Comparison of ENCODE assay signal across 10 mouse cellular contexts in the genomic region with DNA sequence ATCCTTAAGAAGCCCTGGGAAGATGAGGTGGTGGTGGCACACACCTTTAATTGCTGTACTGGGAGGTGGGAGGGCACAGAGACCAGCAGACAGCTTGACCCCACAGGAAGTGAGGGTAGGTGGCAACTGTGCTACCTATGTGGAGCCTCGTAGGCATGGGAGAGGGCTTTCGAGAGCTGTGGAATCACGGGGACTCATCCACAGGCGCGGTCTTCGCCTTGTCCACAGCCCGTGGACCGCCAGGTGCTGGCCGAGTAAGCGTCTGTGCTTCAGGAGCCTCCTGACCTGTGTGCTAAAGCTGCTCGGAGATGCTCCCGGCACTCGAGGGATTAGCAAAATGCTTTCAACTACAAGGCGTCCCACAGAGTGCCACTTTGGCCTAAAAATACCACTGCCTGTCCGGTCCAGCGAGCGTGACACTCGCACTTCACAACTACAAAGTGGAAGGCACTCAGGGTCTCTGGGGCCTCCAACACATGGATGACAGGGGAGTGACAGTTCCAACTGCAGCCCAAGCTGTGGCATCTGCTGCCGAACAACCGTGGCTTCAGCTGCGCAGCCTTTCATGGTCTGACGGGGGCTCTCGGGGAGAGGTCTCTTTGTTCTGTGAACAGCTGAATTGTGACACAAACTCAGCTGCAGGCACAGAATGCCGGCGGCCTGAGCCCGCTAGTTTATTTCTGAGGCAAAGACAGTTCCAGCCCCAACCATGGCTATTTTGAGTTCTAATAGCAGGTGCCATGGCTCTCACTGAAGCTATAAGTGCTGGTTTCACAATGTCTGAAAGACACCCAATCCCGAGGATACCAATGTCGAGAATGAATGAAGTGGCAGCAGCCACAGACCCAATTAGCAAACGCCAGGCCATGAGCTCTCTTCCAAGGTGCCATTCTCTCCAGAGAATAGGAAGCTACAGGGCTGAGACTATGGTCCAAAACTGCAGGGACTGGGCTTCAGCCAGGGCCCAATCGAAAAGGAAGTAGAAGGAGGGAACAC. TPM values are rescaled to one million over a fixed set of nuclear protein-coding genes. Genes with fewer than 3 reads are reported as not detected.
DNase-seq lines count a peak whose midpoint lies in the region; ATAC-seq and TF ChIP-seq lines count a peak whose summit lies in the region.
"Had no signal": no experiment of that assay in that cellular context is flagged by ENCODE, and none has a peak within 500 bp of the region (broad histone marks: within the 10 kb centered on the region; RNA-seq: fewer than 3 reads in every experiment).

No protein-coding gene starts in this region.

- 23% methylated on average over 30 of the region's 30 CpGs for WGBS in forebrain, embryonic 12.5 days
- WGBS in hindbrain, embryonic 15.5 days: 24% methylated on average over 30 of the region's 30 CpGs
- WGBS in neural tube, embryonic 14.5 days: 36% methylated on average over 30 of the region's 30 CpGs

- peak overlapping the region; percentile 89 for H3K27ac ChIP-seq in layer of hippocampus, adult 2 months
- H3K27ac ChIP-seq in forebrain, embryonic 12.5 days: peak overlapping the region; percentile 90
- H3K27ac ChIP-seq in hindbrain, embryonic 15.5 days (replicated peaks): peak overlapping the region; percentile 52; the same call in 1 of the 2 replicates
- H3K27ac ChIP-seq in neural tube, embryonic 14.5 days (ENCODE audit: low read depth, low read length): peak overlapping the region; percentile 52; the same call in 1 of the 2 replicates

- H3K9me3 ChIP-seq in forebrain, embryonic 12.5 days: no peaks in the 10 kb centered on the region
- no peaks in the 10 kb centered on the region for H3K9me3 ChIP-seq in hindbrain, embryonic 15.5 days
- H3K9me3 ChIP-seq in neural tube, embryonic 14.5 days (ENCODE audit: control insufficient read depth, low read length): no peaks in the 10 kb centered on the region
- H3K9me3 ChIP-seq: G1E; megakaryocyte, embryonic 14.5 days had no signal

- peaks cover 14% of the 10 kb centered on the region for H3K36me3 ChIP-seq in forebrain, embryonic 12.5 days (replicated peaks)
- no peaks in the 10 kb centered on the region; the same call in 1 of the 2 replicates for H3K36me3 ChIP-seq in hindbrain, embryonic 15.5 days
- H3K36me3 ChIP-seq in neural tube, embryonic 14.5 days (ENCODE audit: control insufficient read depth, insufficient read depth, low read length): no peaks in the 10 kb centered on the region

- peaks cover 37% of the 10 kb centered on the region for H3K4me1 ChIP-seq in forebrain, embryonic 12.5 days
- H3K4me1 ChIP-seq in hindbrain, embryonic 15.5 days (replicated peaks): peaks cover 20% of the 10 kb centered on the region
- peaks cover 13% of the 10 kb centered on the region; the same call in 1 of the 2 replicates for H3K4me1 ChIP-seq in neural tube, embryonic 14.5 days (ENCODE audit: control insufficient read depth, insufficient read depth, low read length)

- peak overlapping the region; percentile 48 for H3K9ac ChIP-seq in forebrain, embryonic 12.5 days
- 0 out of 2 replicates have a peak overlapping the region, but pooled peaks have one; percentile 24 for H3K9ac ChIP-seq in hindbrain, embryonic 15.5 days
- no peak overlapping the region for H3K9ac ChIP-seq in neural tube, embryonic 14.5 days (replicated peaks; ENCODE audit: low read depth, low read length)

- H3K4me3 ChIP-seq in layer of hippocampus, adult 2 months: no peak overlapping the region
- no peak overlapping the region for H3K4me3 ChIP-seq in forebrain, embryonic 12.5 days (replicated peaks)
- H3K4me3 ChIP-seq in hindbrain, embryonic 15.5 days: no peak overlapping the region
- no peak overlapping the region for H3K4me3 ChIP-seq in neural tube, embryonic 14.5 days (ENCODE audit: low read depth, low read length)

- ATAC-seq in forebrain, embryonic 12.5 days (ENCODE audit: low FRiP score): peak; percentile 75
- ATAC-seq in hindbrain, embryonic 15.5 days (ENCODE audit: low FRiP score, low read depth): peak; percentile 68
- peak; percentile 54; the same call in 1 of the 2 replicates for ATAC-seq in neural tube, embryonic 14.5 days (ENCODE audit: low read depth)
- no peak for ATAC-seq in monocyte, adult 5-6 weeks (replicated peaks; ENCODE audit: insufficient number of reproducible peaks, low FRiP score, low TSS enrichment, poor library complexity, severe bottlenecking)

- TF ChIP-seq CTCF in layer of hippocampus, adult 2 months (conservative IDR thresholded peaks at IDR 0.05): no peak

- H3K4me2 ChIP-seq in forebrain, embryonic 12.5 days: peak overlapping the region; percentile 34
- peak overlapping the region; percentile 22; the same call in 1 of the 2 replicates for H3K4me2 ChIP-seq in hindbrain, embryonic 15.5 days
- H3K4me2 ChIP-seq in neural tube, embryonic 14.5 days (ENCODE audit: low read depth, low read length): no peak overlapping the region

- DNase-seq in layer of hippocampus, adult 2 months (ENCODE audit: low spot score in 2 of 2): peak; percentile 45 to 49
- no peak for DNase-seq in layer of hippocampus, adult 9-10 months (ENCODE audit: low spot score)
- DNase-seq in natural killer cell, adult 2 months (ENCODE audit: low spot score in 2 of 2): no peak
- no peak for DNase-seq in adrenal gland, adult 18-20 months (ENCODE audit: low spot score in 2 of 2)

- H3K27me3 ChIP-seq in forebrain, embryonic 12.5 days: no peaks in the 10 kb centered on the region
- no peaks in the 10 kb centered on the region for H3K27me3 ChIP-seq in hindbrain, embryonic 15.5 days
- no peaks in the 10 kb centered on the region for H3K27me3 ChIP-seq in neural tube, embryonic 14.5 days (ENCODE audit: control insufficient read depth, insufficient read depth, low read length)
- H3K27me3 ChIP-seq: megakaryocyte, embryonic 14.5 days had no signal

RNA-seq across cellular contexts. Expression of a gene that starts 57.3 kb away (rescaled TPM):
- total RNA-seq in layer of hippocampus, adult 2 months (2021): 10 to 100 TPM; 14.3 to 18.1 TPM
- 46.4 and 49.7 TPM in 2 replicates for polyA plus RNA-seq in forebrain, embryonic 12.5 days (2016; fragmentation: Nextera tagmentation; extraction: Ambion mirVana)
- 32.5 and 33.1 TPM in 2 replicates for polyA plus RNA-seq in hindbrain, embryonic 15.5 days (2015; fragmentation: Nextera tagmentation; extraction: Ambion mirVana)
- polyA plus RNA-seq in neural tube, embryonic 14.5 days (2014; fragmentation: Nextera tagmentation; extraction: Ambion mirVana): 27.2 and 34.3 TPM in 2 replicates
- total RNA-seq in adrenal gland, adult 18-20 months (2021): 10 to 100 TPM; 11.4 to 12.9 TPM
- 38.6 to 53.6 TPM (median 41.6 TPM) in 3 replicates for total RNA-seq in monocyte, adult 5-6 weeks (2017)

RNA-seq across cellular contexts. Expression of a gene that starts 57.4 kb away (rescaled TPM):
- total RNA-seq in layer of hippocampus, adult 2 months (2021): 1 to 10 TPM; 3.7 to 3.8 TPM
- 36.2 and 41.7 TPM in 2 replicates for polyA plus RNA-seq in forebrain, embryonic 12.5 days (2016; fragmentation: Nextera tagmentation; extraction: Ambion mirVana)
- 23.5 and 24.3 TPM in 2 replicates for polyA plus RNA-seq in hindbrain, embryonic 15.5 days (2015; fragmentation: Nextera tagmentation; extraction: Ambion mirVana)
- 24.5 and 28.2 TPM in 2 replicates for polyA plus RNA-seq in neural tube, embryonic 14.5 days (2014; fragmentation: Nextera tagmentation; extraction: Ambion mirVana)
- total RNA-seq in adrenal gland, adult 18-20 months (2021): 10 to 100 TPM; 13.5 to 17.6 TPM
- 12.6 to 15.8 TPM (median 14.0 TPM) in 3 replicates for total RNA-seq in monocyte, adult 5-6 weeks (2017)

Comparison
In these comparisons a context has a peak if more than half of its experiments do, and no peak if none do; other contexts are left out.
1. DNase-seq: peak in layer of hippocampus, adult 2 months (2 of 2); none in layer of hippocampus, adult 9-10 months (single experiment), natural killer cell, adult 2 months (0 of 2) and adrenal gland, adult 18-20 months (0 of 2).
2. Peak in every context shown above with its lines, with median percentiles within 50 percentile points of each other: H3K27ac ChIP-seq.